Mouse (Mus musculus): Measurements from ENCODE around the gene Gm21976.

The Gm21976 gene

GRCm38 (mm10) chr13:98353709-98354089 is 74.0 kb downstream of the Gm21976 start:
- DNase-seq (ENCODE audit: low read depth, low spot score): no peak

- DNase-seq (ENCODE audit: low read depth, low spot score): peak; percentile 20
Observed at GRCm38 (mm10) chr13:98354090-98354801, 74.6 kb downstream of the Gm21976 start, which contains the start of gene Foxd1. Foxd1 (plus strand) TSS chr13:98354242.

GRCm38 (mm10) chr13:98354871-98355558 is 75.3 kb downstream of the Gm21976 start:
- DNase-seq (ENCODE audit: low read depth, low spot score): peak; percentile 24

DNA sequence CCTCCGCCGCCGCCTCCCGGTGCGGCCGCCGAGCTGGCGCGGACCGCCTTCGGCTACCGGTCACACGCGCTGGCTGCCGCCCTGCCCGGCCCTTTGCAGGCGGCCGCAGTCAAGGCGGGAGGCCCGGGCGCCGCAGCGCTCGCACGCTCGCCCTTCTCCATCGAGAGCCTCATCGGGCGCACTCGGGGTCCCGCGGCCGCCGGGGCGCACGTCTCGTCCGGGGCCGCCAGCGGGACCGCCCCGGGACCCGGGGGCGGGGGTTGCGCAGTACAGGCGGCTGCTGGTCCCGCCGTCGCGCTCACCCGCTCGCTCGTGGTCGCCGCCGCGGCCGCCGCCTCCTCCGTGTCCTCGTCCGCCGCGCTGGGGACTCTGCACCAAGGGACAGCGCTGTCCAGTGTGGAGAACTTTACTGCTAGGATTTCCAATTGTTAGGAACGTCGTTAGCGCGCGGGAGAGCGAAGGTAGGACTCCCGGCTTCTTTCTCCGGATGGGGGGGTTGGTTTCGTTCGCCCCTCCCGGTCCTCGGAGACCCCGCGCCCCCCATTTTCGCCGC is 75.9 kb downstream of the Gm21976 start:
- DNase-seq (ENCODE audit: low read depth, low spot score): peak; percentile 17

GRCm38 (mm10) chr13:98356176-98356972 is 76.7 kb downstream of the Gm21976 start:
- no peak for DNase-seq (ENCODE audit: low read depth, low spot score)
